Mouse (Mus musculus) mature B cell (primary cell): Measurements from ENCODE around the gene Unc13a.

Experiments used
- in situ Hi-C: fragments of 300-500 bp; cut with MboI; formaldehyde crosslinking; loops from 2 replicates; pipeline ENCODE4 v1.14.3; 2019

Gene Unc13a

GRCm38 (mm10) chr8:71626753-71627152 is 44.8 kb downstream of the Unc13a start:
- in situ Hi-C loops: no loop called here

- in situ Hi-C loops: no loop called here
Observed at GRCm38 (mm10) chr8:71625088-71625487, 46.5 kb downstream of the Unc13a start.

- in situ Hi-C loops: no loop called here
Observed at GRCm38 (mm10) chr8:71619786-71620185, 51.8 kb downstream of the Unc13a start.

- in situ Hi-C loops: no loop called here
Observed at GRCm38 (mm10) chr8:71613418-71613817, 58.1 kb downstream of the Unc13a start.

GRCm38 (mm10) chr8:71612141-71612540 is 59.4 kb downstream of the Unc13a start:
- in situ Hi-C loops: no loop called here

GRCm38 (mm10) chr8:71610822-71611651 is 60.5 kb downstream of the Unc13a start, which contains the start of gene Colgalt1:
Gene Colgalt1 (plus strand): TSS chr8:71610998.
- in situ Hi-C loops: no loop called here

- in situ Hi-C loops: no loop called here
Observed at GRCm38 (mm10) chr8:71604021-71604420, 67.5 kb downstream of the Unc13a start.

- in situ Hi-C loops: no loop called here
Observed at GRCm38 (mm10) chr8:71602666-71603334, 68.8 kb downstream of the Unc13a start.

GRCm38 (mm10) chr8:71601939-71602665 is 69.5 kb downstream of the Unc13a start:
- in situ Hi-C loops: no loop called here

- in situ Hi-C loops: no loop called here
Observed at GRCm38 (mm10) chr8:71598841-71599240, 72.7 kb downstream of the Unc13a start.

- in situ Hi-C loops: no loop called here
Observed at GRCm38 (mm10) chr8:71598375-71598774, 73.2 kb downstream of the Unc13a start.

- in situ Hi-C loops: no loop called here
Observed at GRCm38 (mm10) chr8:71597451-71597850, 74.1 kb downstream of the Unc13a start, which contains the start of gene Fam129c. Gene Fam129c (plus strand): TSS chr8:71597648.

GRCm38 (mm10) chr8:71596798-71597197 is 74.8 kb downstream of the Unc13a start:
- in situ Hi-C loops: no loop called here

GRCm38 (mm10) chr8:71596384-71596783 is 75.2 kb downstream of the Unc13a start:
- in situ Hi-C loops: no loop called here

- in situ Hi-C loops: no loop called here
Observed at GRCm38 (mm10) chr8:71595862-71596261, 75.7 kb downstream of the Unc13a start.

GRCm38 (mm10) chr8:71594324-71594722 is 77.2 kb downstream of the Unc13a start:
- in situ Hi-C loops: no loop called here

GRCm38 (mm10) chr8:71593556-71594323 is 77.8 kb downstream of the Unc13a start:
- in situ Hi-C loops: no loop called here

- in situ Hi-C loops: no loop called here
Observed at GRCm38 (mm10) chr8:71592374-71593170, 79.0 kb downstream of the Unc13a start.

- in situ Hi-C loops: no loop called here
Observed at GRCm38 (mm10) chr8:71591471-71592373, 79.8 kb downstream of the Unc13a start, which contains the start of gene Pgls. Gene Pgls (plus strand): TSS chr8:71592176.

- in situ Hi-C loops: no loop called here
Observed at GRCm38 (mm10) chr8:71591017-71591416, 80.5 kb downstream of the Unc13a start.
